Mouse (Mus musculus) lung, adult 2 months (tissue): Measurements from ENCODE around the gene Pkm. TPM values are rescaled to one million over a fixed set of nuclear protein-coding genes. Genes with fewer than 3 reads are reported as not detected.

ENCODE experiments used
- DNase-seq: peaks from one replicate; pipeline ENCODE4 v3.0.0; 2022
- H3K4me1 ChIP-seq: fragments of 200-500 bp; 2 replicates; pipeline ENCODE4 v1.6.1; 2011; ENCODE audit warnings: low read length; ENCODE audit not compliant: control insufficient read depth, insufficient read depth
- H3K4me3 ChIP-seq: fragments of 200-500 bp; replicated peaks from 2 replicates; pipeline ENCODE3; 2011; ENCODE audit warnings: low read depth, mild to moderate bottlenecking, control low read depth, low read length; ENCODE audit errors: extremely low read depth
- CTCF ChIP-seq: fragments of 200-500 bp; IDR thresholded peaks from 2 replicates; pipeline ENCODE4 v1.5.1; 2011; ENCODE audit warnings: mild to moderate bottlenecking, low read length, control low read depth; ENCODE audit not compliant: insufficient read depth
- POLR2A ChIP-seq: fragments of 200-500 bp; IDR thresholded peaks from 2 replicates; pipeline ENCODE4 v1.6.1; 2011; ENCODE audit warnings: low read depth, mild to moderate bottlenecking, control low read depth, low read length, borderline replicate concordance; ENCODE audit errors: extremely low read depth
- WGBS: fragments of 180-500 bp; shearing (Covaris S2); methylation state at CpG from one replicate; pipeline ENCODE4 v1.1.7; 2018; 5-methylcytosine and 5-hydroxymethylcytosine counted together
- polyA plus RNA-seq: library from polyadenylated mRNA; depleted of rRNA; stranded (reverse); fragments of >200 nt; gene quantifications from 2 replicates; pipeline ENCODE4 v1.2.3, GENCODE M21; 2012; rRNA removed

The Pkm gene
- polyA plus RNA-seq, 1 experiment = 708 TPM

DNA sequence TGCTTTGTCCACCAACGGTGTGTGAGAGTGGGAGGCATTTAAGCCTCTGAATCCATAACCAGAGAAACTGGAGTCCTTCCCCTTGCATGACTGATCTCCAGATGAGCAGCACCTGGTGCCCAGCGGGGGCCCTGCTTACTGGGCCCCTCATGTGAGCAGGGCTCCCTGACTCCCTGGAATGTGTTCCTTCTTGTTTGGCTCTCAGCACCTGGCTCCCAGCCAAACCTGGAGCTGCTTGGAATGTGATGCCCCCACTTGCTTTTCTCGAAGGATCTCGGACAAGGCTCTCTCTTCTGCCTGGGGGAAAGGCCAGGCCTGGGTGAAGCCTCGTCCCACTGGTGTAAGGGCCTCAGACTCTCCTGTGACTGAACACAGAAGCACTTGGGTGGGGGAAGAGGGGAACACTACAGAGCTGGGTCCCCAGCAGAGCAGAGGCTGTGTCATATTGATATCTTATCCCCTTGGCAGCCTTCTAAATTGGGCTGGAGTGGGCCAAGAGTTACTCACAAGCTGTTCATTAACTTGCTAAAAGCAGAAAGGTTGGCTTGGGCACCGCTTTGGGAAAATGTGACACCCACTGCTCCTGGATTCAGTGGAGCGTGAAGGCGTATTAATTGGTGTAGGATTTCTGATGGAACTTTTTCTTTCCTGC lies 67.7 kb downstream of the Pkm start:
- Histone ChIP-seq H3K4me3 (no peak overlapping the region), H3K4me1 (no peaks in the 10 kb centered on the region; the same call in 1 of the 2 replicates)
- TF ChIP-seq CTCF (no peak), POLR2A (no peak)
- WGBS = 50% methylated on average over 8 of the region's 8 CpGs
- DNase-seq = peak; percentile 48

DNA sequence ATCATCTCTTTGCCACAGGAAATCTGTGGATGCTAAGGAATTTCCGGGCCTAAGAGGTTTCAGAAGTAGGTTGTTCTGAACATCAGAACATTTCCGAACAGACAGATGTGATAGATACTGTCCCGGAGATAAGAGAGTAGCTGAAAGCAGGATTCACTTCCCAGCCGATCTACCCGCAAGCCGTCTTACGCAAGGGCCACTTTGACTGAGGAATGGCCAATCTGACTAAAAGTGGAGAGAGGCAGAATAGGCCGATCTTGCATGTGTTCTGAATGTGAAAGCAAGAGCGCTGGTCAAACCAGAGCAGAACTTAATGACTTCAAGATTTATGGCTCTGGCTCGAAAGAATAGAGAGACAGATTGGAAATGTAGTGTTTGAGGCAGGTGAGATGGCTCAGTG lies 69.3 kb downstream of the Pkm start:
- DNase-seq = peak; percentile 13
- Histone ChIP-seq H3K4me1 (no peaks in the 10 kb centered on the region; the same call in 1 of the 2 replicates), H3K4me3 (no peak overlapping the region)
- TF ChIP-seq CTCF = no peak
- no peak for TF ChIP-seq POLR2A
- WGBS = 58% methylated on average over 10 of the region's 10 CpGs

DNA sequence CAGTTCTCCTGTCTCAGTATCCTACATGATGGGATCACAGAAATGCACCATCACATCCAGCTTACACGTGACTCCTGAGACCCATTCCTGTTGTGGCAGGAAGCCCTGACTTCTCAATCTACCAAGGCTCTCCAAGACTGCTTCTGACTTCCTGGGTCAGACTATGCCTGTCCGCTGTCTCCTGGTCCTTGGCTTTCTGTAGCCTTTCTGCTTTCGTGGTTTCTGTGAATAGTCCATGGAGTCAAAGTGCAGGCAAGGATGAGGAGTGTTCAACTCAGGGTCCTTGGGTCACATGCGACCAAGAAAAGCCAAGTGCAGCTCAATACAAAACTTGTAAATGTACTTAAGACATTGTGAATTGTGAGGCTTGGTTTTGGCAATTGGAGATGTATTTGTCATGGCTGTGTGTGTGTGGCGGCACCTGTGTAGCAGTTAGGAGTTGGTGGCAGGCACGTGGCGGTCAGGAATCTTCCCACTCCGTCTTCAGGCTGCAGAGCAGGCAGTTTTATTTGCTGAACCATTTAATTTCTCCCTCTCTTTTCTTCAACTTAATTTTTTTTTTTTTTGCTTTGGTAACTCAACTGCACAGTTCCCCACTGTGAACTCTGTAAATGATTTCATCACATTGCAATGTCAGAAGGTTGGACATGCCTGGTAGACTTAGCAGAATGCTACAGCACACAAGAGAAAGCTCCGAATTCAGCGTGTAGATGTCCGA lies 71.6 kb downstream of the Pkm start:
- Histone ChIP-seq H3K4me3 (no peak overlapping the region), H3K4me1 (no peaks in the 10 kb centered on the region; the same call in 1 of the 2 replicates)
- no peak for DNase-seq
- no peak for TF ChIP-seq POLR2A
- no peak for TF ChIP-seq CTCF
- WGBS = 68% methylated on average over 11 of the region's 11 CpGs

Other genes with a start within 250 kb of the Pkm start
- 15.0 and 20.1 TPM in 2 replicates for gene Arih1, start 169.8 kb upstream of the Pkm start, polyA plus RNA-seq
- 90.7 and 106 TPM in 2 replicates for gene Hexa, start 116.8 kb upstream of the Pkm start, polyA plus RNA-seq
- gene Tmem202, start 116.5 kb upstream of the Pkm start, polyA plus RNA-seq = 0.36 and 0.64 TPM in 2 replicates
- 0.07 and 0.15 TPM in 2 replicates for gene Celf6, start 78.5 kb upstream of the Pkm start, polyA plus RNA-seq
- gene Parp6, start 39.1 kb upstream of the Pkm start, polyA plus RNA-seq = 23.5 and 43.6 TPM in 2 replicates
- gene Gramd2, start 23.8 kb downstream of the Pkm start, polyA plus RNA-seq = 113 and 115 TPM in 2 replicates
- 1.2 and 1.3 TPM in 2 replicates for gene Senp8, start 94.3 kb downstream of the Pkm start, polyA plus RNA-seq
- gene Myo9a, start 94.5 kb downstream of the Pkm start, polyA plus RNA-seq = 2.6 and 5.2 TPM in 2 replicates